Comparison of ENCODE assay signal across 14 mouse cellular contexts in genomic region chr12:40256543-40256942, GRCm38 (mm10). TPM values are rescaled to one million over a fixed set of nuclear protein-coding genes. Genes with fewer than 3 reads are reported as not detected.
"Had no signal": no experiment of that assay in that cellular context is flagged by ENCODE, and none has a peak within 500 bp of the region (broad histone marks: within the 10 kb centered on the region; RNA-seq: fewer than 3 reads in every experiment).

No protein-coding gene starts in this region.

- H3K9ac ChIP-seq: liver, embryonic 13.5 days; liver, embryonic 15.5 days; liver, postnatal 0 days; lung, embryonic 15.5 days; midbrain, embryonic 12.5 days; neural tube, embryonic 12.5 days; stomach, embryonic 15.5 days had no signal

- H3K27me3 ChIP-seq: liver, embryonic 13.5 days; liver, embryonic 15.5 days; lung, embryonic 15.5 days; midbrain, embryonic 12.5 days; neural tube, embryonic 12.5 days; stomach, embryonic 15.5 days had no signal

- H3K4me2 ChIP-seq: liver, embryonic 11.5 days; liver, embryonic 13.5 days; liver, embryonic 15.5 days; lung, embryonic 15.5 days; midbrain, embryonic 12.5 days; neural tube, embryonic 12.5 days; stomach, embryonic 15.5 days had no signal

- H3K27ac ChIP-seq: liver, embryonic 13.5 days; liver, embryonic 15.5 days; lung, embryonic 15.5 days; macrophage; midbrain, embryonic 12.5 days; neural tube, embryonic 12.5 days; stomach, embryonic 15.5 days; stomach, postnatal 0 days had no signal

- H3K4me3 ChIP-seq: liver, embryonic 13.5 days; liver, embryonic 15.5 days; lung, embryonic 15.5 days; megakaryocyte, embryonic 14.5 days; midbrain, embryonic 12.5 days; neural tube, embryonic 12.5 days; stomach, embryonic 15.5 days had no signal

- H3K36me3 ChIP-seq: liver, embryonic 13.5 days; liver, embryonic 15.5 days; lung, embryonic 15.5 days; midbrain, embryonic 12.5 days; neural tube, embryonic 12.5 days; stomach, embryonic 15.5 days had no signal

- H3K9me3 ChIP-seq: liver, embryonic 13.5 days; liver, embryonic 15.5 days; lung, embryonic 15.5 days; megakaryocyte, embryonic 14.5 days; midbrain, embryonic 12.5 days; neural tube, embryonic 12.5 days; stomach, embryonic 15.5 days had no signal

- H3K4me1 ChIP-seq: liver, embryonic 13.5 days; liver, embryonic 15.5 days; lung, embryonic 15.5 days; midbrain, embryonic 12.5 days; neural tube, embryonic 12.5 days; stomach, embryonic 15.5 days had no signal

RNA-seq across cellular contexts. Expression of gene Lsmem1, which starts 57.3 kb away (rescaled TPM):
- total RNA-seq: midbrain, postnatal 0 days had no signal
- polyA plus RNA-seq: liver, postnatal 0 days; macrophage; midbrain, embryonic 12.5 days; midbrain, embryonic 14.5 days; midbrain, postnatal 0 days; stomach, postnatal 0 days; testis, adult 2 months had no signal
